Mouse (Mus musculus): ENCODE measurements at regions not wholly inside any gene's neighbourhood (a gene's known extent, or its start where the extent isn't known, plus 50 kb on each side); places are given as distances from the start of the nearest gene placed in this dataset.

DNA sequence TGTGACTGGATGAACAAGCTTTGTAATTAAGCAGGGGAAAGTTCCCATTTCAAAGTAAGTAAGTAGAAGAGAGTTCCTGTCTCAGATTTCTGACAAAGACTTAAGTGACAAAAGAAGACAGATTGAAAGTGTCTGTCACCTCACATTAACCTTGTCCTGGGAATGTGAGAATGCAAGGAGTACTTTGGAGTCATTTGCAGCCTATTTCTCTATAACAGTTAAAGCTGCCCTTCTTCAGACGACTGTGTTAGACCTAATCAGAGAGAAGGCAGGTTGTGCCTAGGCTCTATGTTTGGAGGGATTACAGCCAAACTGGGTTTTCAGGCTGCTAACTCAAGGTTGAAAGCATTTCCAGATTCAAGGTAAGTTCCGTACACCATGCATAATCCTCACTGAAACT, 446.5 kb downstream of the Pdgfc start:
- Histone ChIP-seq H3K36me3 (no peaks in the 10 kb centered on the region), H3K4me1 (no peaks in the 10 kb centered on the region), H3K27me3 (no peaks in the 10 kb centered on the region), H3K4me3 (no peak overlapping the region), H3K4me2 (no peak overlapping the region), H3K9ac (no peak overlapping the region), H3K9me3 (no peaks in the 10 kb centered on the region), H3K27ac (no peak overlapping the region)
- 64% methylated on average over 2 of the region's 2 CpGs for WGBS
- no peak for ATAC-seq (ENCODE audit: insufficient number of reproducible peaks, low FRiP score, low TSS enrichment, low read depth)

DNA sequence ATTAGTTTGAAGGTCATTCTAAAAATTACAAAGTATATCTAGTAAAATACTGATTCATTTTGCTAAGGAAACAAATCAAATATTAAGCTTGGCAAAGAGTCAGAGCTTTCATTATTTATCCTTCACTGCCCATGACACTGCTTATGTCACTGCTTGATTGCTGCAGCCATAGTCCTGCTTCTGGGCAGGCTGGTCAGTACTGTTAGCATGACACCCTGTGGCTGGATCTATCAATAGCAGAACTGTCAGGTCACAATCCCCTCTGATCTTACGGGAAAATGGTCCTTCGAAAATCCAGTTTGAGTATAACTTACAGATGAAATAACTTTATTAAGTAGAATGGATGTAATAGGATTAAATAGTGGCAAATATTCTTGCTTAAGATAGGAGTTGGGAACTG, 447.1 kb downstream of the Pdgfc start:
- Histone ChIP-seq H3K9me3 (no peaks in the 10 kb centered on the region), H3K4me2 (no peak overlapping the region), H3K9ac (no peak overlapping the region), H3K27me3 (no peaks in the 10 kb centered on the region), H3K4me1 (no peaks in the 10 kb centered on the region), H3K27ac (no peak overlapping the region), H3K36me3 (no peaks in the 10 kb centered on the region), H3K4me3 (no peak overlapping the region)
- WGBS, result 64% methylated on average over 2 of the region's 2 CpGs
- no peak for ATAC-seq (ENCODE audit: insufficient number of reproducible peaks, low FRiP score, low TSS enrichment, low read depth)

DNA sequence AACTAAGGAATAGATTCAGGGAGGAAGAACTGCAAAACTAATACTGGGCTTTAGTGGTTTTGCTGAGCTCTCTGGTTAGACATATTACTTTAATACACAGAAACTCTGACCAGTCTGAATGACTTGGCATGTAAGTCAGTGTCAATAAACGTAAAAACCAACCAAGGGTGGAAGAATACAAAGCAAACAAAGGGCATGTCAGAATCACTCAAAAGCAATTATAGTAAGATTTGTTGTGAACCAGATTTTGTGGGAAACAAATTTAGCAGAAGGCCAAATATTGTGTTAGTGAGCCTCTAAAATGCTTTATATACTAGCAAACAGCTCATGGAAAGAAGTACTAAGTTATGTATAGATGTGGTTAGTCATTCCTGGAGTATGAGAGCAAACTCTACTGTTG, 427.1 kb upstream of the Ctso start:
- no peaks in the 10 kb centered on the region for H3K27me3 ChIP-seq
- H3K27ac ChIP-seq, result no peak overlapping the region
- H3K9me3 ChIP-seq, result no peaks in the 10 kb centered on the region
- 86% methylated on average over 1 of the region's 1 CpGs for WGBS
- H3K4me1 ChIP-seq, result no peaks in the 10 kb centered on the region
- no peak overlapping the region for H3K9ac ChIP-seq
- no peaks in the 10 kb centered on the region for H3K36me3 ChIP-seq
- ATAC-seq (ENCODE audit: insufficient number of reproducible peaks, low FRiP score, low TSS enrichment, low read depth), result no peak
- no peak overlapping the region for H3K4me2 ChIP-seq
- no peak overlapping the region for H3K4me3 ChIP-seq

DNA sequence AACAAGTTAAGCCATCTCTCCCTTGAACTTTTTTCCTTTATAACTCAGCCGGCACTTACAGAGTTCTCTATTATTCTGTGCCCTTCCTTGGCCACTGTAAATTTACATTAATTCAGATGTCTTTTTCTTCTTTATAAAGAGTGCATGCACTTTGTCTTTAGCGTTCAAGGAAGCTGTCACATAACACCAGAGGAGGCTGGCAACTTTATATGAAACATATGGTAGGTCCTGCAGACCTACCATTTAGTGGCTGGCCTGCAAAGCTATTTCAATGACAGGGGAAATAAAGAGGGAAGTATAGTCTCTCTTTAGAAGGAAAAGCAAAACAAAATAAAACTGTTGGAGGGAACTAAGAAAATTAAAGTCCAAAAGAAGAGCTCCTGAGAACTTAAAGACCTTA, 423.8 kb upstream of the Ctso start:
- H3K36me3 ChIP-seq, result no peaks in the 10 kb centered on the region
- ATAC-seq (ENCODE audit: insufficient number of reproducible peaks, low FRiP score, low TSS enrichment, low read depth), result no peak
- H3K27ac ChIP-seq, result no peak overlapping the region
- H3K4me3 ChIP-seq, result no peak overlapping the region
- no peak overlapping the region for H3K9ac ChIP-seq
- H3K27me3 ChIP-seq, result no peaks in the 10 kb centered on the region
- WGBS, result 11% methylated on average over 2 of the region's 2 CpGs
- no peaks in the 10 kb centered on the region for H3K4me1 ChIP-seq
- no peak overlapping the region for H3K4me2 ChIP-seq
- H3K9me3 ChIP-seq, result no peaks in the 10 kb centered on the region

DNA sequence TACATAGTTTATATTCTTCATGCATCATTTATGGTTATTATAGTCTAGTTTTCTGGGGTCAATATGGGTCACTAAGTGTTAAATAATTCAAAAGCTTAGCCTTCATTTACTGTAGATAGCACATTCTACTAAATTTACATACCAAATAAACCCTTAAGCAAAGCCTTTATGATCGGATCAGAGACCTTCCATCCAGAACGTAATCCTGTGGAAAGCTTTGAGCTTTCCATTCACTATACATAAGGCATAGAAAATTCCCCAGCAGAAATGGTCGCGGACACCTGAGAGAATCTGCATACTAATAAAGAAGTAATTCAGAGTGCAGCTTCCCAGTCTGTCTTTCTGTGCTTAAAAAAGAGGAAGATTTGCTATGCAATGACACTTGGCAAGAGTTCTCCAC, 410.6 kb upstream of the Ctso start:
- Histone ChIP-seq H3K36me3 (no peaks in the 10 kb centered on the region), H3K9ac (no peak overlapping the region), H3K4me1 (no peaks in the 10 kb centered on the region), H3K27ac (no peak overlapping the region), H3K9me3 (no peaks in the 10 kb centered on the region), H3K27me3 (no peaks in the 10 kb centered on the region), H3K4me3 (no peak overlapping the region), H3K4me2 (no peak overlapping the region)
- ATAC-seq (ENCODE audit: insufficient number of reproducible peaks, low FRiP score, low TSS enrichment, low read depth), result no peak
- 65% methylated on average over 4 of the region's 4 CpGs for WGBS

DNA sequence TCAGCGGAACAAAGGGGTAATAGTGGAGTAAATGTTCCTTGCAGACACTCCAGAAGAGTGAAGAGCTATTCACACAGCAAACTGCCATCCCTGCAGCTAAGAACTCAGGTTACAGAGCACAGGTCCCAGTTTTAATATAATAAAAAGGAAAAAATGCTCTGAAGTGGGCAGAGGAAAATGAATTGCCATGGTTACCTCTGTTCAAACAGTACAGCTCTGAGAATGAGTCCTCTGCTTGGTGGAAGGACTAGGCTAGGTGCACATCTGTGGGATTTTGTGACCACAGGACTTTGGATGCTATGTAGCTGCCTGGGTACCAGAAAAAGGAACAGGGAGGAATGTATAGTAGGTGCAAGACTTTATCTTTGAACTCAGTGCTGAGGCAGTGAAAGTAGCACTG, 401.5 kb upstream of the Ctso start:
- H3K27ac ChIP-seq, result no peak overlapping the region
- no peak overlapping the region for H3K9ac ChIP-seq
- H3K9me3 ChIP-seq, result no peaks in the 10 kb centered on the region
- H3K4me1 ChIP-seq, result no peaks in the 10 kb centered on the region
- no peaks in the 10 kb centered on the region for H3K27me3 ChIP-seq
- H3K4me3 ChIP-seq, result no peak overlapping the region
- no peaks in the 10 kb centered on the region for H3K36me3 ChIP-seq
- ATAC-seq (ENCODE audit: insufficient number of reproducible peaks, low FRiP score, low TSS enrichment, low read depth), result no peak
- H3K4me2 ChIP-seq, result no peak overlapping the region
- 91% methylated on average over 1 of the region's 1 CpGs for WGBS

DNA sequence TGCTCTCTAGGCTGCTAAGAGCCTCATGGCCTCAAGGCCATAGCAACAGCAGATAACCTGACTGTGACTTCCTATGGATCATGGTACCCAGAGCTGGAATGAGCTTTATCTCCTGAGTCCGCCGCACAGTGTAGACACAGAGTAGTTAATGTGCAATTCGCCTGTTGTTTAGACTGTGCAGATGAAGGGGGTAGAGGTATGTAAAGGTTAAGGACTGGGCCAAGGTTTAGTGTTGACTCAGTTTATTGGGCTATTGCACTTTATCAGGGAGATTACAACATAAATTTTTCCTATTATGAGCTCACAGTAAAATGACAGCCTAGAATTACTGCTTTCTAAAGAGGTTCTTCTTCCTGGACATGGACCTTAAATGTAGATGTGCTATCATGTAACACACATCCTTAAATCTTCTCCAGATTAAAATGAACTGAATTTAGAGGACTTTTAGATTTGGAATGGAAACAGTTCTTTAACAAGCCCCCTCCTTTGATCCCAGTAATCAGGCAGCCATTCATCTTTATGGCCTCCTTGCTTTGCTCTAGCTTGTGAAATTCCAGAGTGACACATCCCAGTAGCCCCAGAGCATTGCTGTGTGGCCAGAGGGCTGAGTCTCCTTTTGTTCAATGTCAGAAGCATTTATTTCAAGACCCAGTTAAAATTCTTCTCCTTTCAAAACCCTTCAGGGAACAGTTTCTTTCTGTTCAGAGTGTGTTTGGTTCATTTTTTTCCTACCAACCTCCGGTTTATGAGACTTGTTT, 396.8 kb upstream of the Ctso start:
- no peak overlapping the region for H3K9ac ChIP-seq
- H3K36me3 ChIP-seq, result no peaks in the 10 kb centered on the region
- H3K4me1 ChIP-seq, result no peaks in the 10 kb centered on the region
- H3K4me3 ChIP-seq, result no peak overlapping the region
- H3K27me3 ChIP-seq, result no peaks in the 10 kb centered on the region
- ATAC-seq (ENCODE audit: insufficient number of reproducible peaks, low FRiP score, low TSS enrichment, low read depth), result no peak
- 44% methylated on average over 4 of the region's 4 CpGs for WGBS
- H3K27ac ChIP-seq, result no peak overlapping the region
- no peak overlapping the region for H3K4me2 ChIP-seq
- H3K9me3 ChIP-seq, result no peaks in the 10 kb centered on the region

DNA sequence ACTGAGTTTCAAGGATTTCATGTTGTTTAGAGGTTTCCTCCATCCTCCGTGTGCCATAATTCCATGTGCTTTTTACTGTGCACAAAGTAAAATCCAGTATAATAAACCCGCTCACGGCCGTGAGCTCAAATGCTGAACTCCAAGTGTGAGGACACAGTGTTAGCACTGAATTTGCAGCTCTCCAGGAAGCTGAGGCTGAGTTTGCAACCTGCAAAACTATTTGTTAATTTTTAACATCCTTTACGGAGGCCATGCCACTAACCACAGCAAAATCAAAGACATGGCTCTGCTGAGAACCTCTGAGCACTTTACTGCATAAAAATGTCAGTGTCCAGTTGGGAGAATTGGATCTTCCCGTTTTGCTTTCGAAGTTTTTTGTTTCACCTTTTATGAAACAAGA, 377.6 kb upstream of the Ctso start:
- Histone ChIP-seq H3K27ac (no peak overlapping the region), H3K9ac (no peak overlapping the region), H3K27me3 (no peaks in the 10 kb centered on the region), H3K4me3 (no peak overlapping the region), H3K9me3 (no peaks in the 10 kb centered on the region), H3K4me1 (no peaks in the 10 kb centered on the region), H3K4me2 (no peak overlapping the region), H3K36me3 (no peaks in the 10 kb centered on the region)
- ATAC-seq (ENCODE audit: insufficient number of reproducible peaks, low FRiP score, low TSS enrichment, low read depth), result no peak
- 30% methylated on average over 7 of the region's 7 CpGs for WGBS

DNA sequence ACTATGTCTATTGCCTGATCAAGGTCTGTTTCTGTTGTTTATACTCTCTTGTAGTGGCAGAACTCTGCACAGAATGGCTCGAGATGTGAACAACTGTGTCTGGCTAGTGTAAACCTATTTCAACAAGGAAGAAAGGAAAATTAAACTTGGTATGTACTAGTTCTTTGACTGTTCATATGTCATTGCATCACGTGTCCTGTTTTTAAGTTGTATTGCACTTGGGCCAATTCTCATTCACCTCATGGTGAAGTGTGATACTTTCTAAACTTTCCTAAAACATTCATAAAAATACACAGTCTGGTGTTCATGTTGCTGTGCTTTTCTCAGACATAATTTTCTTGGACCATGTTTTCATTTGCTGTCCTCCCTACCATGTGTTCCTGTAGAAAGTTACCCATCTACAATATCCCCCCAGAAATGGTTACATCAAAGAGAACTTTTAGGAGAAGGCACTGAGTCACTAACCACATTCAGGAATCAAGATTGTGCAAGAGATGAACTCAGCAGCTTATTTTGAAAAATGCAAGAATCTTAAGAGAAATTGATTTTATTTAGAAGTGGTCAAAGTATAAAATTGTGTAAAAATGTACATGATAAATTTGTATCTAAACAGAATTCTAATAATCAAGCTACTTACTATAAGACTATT, 369.7 kb upstream of the Ctso start:
- Histone ChIP-seq H3K36me3 (no peaks in the 10 kb centered on the region), H3K4me3 (no peak overlapping the region), H3K4me1 (no peaks in the 10 kb centered on the region), H3K27me3 (no peaks in the 10 kb centered on the region), H3K27ac (no peak overlapping the region), H3K9ac (no peak overlapping the region), H3K4me2 (no peak overlapping the region), H3K9me3 (no peaks in the 10 kb centered on the region)
- no peak for ATAC-seq (ENCODE audit: insufficient number of reproducible peaks, low FRiP score, low TSS enrichment, low read depth)
- WGBS, result 84% methylated on average over 2 of the region's 2 CpGs

DNA sequence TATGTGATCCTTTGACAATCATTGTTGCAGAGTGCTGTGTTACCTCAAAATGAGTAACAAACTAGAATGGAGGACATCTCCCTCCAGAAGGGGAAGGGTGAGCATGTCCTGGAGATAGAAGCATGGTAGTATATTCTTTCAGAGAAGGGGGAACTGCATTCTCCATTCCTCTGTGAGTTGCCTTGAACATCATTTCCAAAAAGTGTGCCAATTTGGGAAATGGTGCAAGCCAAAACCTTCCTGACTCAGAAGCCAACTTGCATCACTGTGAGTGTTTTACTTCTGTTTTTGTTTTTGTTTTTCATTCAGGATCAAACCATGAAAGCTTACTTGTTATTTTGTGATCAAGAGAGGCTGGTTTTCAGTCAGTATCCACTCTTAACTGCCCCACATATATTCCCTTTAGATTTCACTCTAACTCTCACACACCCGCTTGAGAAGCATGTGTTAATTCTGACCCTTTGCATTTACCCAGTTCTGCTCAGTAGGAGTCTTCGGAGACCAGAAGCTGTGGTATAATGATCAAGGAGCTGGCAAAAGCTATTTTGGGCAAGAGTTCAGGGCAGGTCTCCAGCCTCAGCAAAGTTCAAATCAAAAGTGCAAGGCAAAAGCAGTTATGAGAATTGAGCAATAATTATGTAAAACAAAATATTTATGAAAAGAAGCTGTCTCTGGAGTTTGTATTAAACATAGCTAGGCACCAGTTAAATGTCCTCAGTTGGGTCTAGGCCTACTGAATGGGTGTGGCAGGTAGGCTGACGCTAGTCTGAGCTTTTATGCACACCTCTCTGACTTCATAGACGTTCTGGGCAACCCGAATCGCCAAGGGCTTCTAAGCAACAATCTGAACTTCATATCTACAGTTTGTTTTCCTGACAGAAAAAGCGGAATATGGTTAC, 368.3 kb upstream of the Ctso start:
- no peak for ATAC-seq (ENCODE audit: insufficient number of reproducible peaks, low FRiP score, low TSS enrichment, low read depth)
- 69% methylated on average over 7 of the region's 7 CpGs for WGBS
- H3K27ac ChIP-seq, result no peak overlapping the region

DNA sequence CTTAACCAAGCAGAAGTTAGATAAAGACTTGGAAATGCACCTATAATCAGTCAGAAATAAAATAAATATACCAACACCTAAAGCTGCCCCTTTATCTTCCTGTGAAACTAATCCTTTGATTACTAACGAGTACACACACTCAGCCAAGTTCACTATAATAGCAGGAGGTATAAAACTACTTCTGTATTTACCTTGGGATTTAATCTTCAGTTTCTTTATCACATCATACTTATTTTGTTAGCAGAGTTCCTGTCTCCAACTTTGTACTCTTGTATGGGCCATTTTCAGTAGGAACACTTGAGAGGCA, 367.7 kb upstream of the Ctso start:
- H3K9me3 ChIP-seq, result no peaks in the 10 kb centered on the region
- ATAC-seq (ENCODE audit: insufficient number of reproducible peaks, low FRiP score, low TSS enrichment, low read depth), result no peak
- H3K27ac ChIP-seq, result no peak overlapping the region
- no peaks in the 10 kb centered on the region for H3K36me3 ChIP-seq
- 61% methylated on average over 1 of the region's 1 CpGs for WGBS
- no peaks in the 10 kb centered on the region for H3K27me3 ChIP-seq
- no peaks in the 10 kb centered on the region for H3K4me1 ChIP-seq
- no peak overlapping the region for H3K9ac ChIP-seq
- H3K4me2 ChIP-seq, result no peak overlapping the region
- no peak overlapping the region for H3K4me3 ChIP-seq

More for the DNA sequence above, 368.3 kb upstream of the Ctso start:
- Histone ChIP-seq H3K36me3 (no peaks in the 10 kb centered on the region), H3K9me3 (no peaks in the 10 kb centered on the region), H3K27me3 (no peaks in the 10 kb centered on the region), H3K4me3 (no peak overlapping the region), H3K4me2 (no peak overlapping the region), H3K9ac (no peak overlapping the region), H3K4me1 (no peaks in the 10 kb centered on the region)

DNA sequence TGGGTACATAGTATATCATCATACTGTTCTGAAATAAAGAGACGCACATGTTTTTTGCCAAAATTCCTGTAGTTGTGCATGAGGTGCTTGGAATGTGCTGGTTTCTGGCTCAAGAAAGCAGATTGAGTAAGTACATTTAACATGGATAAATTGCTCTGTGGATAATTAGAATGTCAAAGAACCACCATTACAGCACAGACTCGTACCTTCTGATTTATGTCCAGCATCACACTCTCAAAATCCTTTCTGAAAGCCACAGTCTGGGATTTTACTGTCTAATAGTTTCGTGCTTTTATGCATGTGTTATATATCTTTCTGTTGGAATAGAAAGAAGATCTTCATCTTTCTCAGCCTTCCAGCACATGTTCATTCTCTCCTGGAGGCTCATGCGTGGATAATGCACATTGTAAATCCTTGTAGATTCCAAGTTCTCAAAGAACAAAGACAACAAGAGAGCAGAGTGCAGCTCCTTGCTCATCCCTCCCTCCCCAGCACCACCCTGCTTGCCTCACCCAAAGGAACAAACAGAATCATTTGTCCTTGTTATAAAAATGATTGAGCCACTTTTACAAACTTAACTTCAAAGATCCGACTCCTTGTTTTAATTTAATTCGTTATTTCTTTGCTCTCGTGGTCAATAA, 348.9 kb upstream of the Ctso start:
- no peak for ATAC-seq (ENCODE audit: insufficient number of reproducible peaks, low FRiP score, low TSS enrichment, low read depth)
- H3K4me3 ChIP-seq, result no peak overlapping the region
- no peak overlapping the region for H3K27ac ChIP-seq
- no peak overlapping the region for H3K9ac ChIP-seq
- H3K4me1 ChIP-seq, result no peaks in the 10 kb centered on the region
- WGBS, result 43% methylated on average over 7 of the region's 7 CpGs
- H3K4me2 ChIP-seq, result no peak overlapping the region
- H3K36me3 ChIP-seq, result no peaks in the 10 kb centered on the region
- no peaks in the 10 kb centered on the region for H3K27me3 ChIP-seq
- no peaks in the 10 kb centered on the region for H3K9me3 ChIP-seq
